Mouse (Mus musculus) gastrocnemius, adult 18-20 months (tissue): ENCODE measurements around the gene Sema5b. TPM values are rescaled to one million over a fixed set of nuclear protein-coding genes. Genes with fewer than 3 reads are reported as not detected.
A peak's percentile ranks its signal among the peaks of the same experiment; 100 is the strongest.
"Not testable (repeated sequence)": the region's sequence is repeated elsewhere in the genome, so short reads cannot be mapped to it uniquely, and the experiment has no call there.

Source experiments
- DNase-seq: peaks from one replicate; pipeline ENCODE4 v3.0.0; 2021; ENCODE audit warnings: low spot score
- total RNA-seq, 2 experiments: library from RNA; stranded (reverse); gene quantifications; 2 replicates each; pipeline ENCODE4 v1.2.3; 2021

Gene Sema5b
- total RNA-seq, 2 experiments from 2014 or later = 0.23 to 0.24 TPM

DNA sequence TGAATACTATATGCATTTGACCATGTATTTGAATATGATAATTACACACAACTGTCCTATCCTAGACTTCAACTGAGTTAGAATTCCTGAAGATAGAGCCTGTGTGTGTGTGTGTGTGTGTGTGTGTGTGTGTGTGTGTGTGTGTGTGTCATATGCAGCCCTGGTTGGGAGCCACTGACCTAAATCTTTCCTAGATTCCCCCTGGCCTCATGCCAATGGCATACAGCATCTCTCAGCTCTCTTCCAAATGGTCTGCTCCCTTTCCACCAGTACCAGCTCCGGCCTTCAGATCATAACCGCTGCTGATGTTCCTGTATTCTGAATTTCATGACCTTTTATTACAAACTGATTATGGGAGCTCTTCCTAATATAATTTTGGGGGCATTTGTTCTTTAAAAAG is 8.4 kb downstream of the Sema5b start:
- DNase-seq = no peak

DNA sequence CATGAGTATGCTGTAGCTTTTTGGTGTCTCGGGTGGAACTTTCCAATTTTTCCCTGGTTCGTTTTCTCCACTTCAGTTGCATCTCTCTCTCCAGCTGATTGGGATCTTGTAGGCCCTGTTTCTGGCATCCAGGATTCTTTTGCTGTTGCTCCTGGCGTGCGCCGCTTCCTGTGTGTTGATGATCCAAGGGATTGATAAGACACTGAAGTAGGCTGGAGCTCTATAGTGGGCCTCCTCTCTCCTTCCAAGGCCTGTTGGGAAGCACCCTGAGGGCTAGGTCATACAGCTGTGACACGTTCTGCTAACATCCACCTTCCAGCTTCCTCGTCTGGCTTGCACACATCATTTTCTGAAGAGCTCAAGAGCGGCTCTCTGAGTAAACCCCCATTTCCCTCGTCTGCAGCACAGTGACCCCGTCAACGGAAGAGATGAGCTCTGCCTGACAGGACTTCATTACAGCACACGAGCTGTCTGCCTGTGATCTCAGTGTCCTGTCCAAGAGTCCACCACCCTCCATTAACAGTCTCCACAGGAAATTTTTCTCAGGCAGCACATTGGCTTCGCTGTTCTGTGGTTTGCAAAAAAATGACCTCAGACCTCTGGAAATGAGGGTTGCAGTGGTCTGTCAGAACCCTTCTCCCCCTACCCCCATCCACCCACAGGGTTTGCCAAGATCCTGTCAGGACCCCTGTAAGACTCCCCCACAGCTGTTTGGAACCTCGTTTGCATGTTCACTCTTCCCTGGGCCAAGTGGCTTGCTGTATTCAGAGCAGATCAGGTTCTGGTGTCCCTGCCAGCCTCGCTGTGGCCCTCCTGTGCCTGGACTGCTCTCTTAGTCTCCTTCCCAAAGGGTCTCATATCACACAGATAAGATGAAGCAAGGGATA is 14.9 kb downstream of the Sema5b start:
- no peak for DNase-seq

DNA sequence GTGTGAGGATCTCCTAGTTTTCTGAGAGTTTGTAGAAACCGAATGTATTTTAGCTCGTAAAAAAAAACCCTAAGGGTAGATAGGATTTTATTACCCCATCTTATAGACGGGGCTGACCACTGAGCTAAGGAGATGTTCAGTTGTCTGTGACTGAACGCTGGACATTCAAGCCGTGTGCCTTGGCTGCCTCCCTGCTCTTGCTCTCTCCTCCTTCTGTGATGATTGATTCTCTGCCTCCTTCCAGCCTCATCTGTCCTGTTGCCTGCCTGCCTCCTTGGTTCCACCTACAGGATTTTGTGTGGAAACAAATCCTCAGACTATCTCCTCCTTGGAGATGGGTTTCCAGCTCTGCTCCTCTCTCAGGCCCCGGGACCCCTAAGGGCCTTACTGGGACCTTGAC is 16.1 kb downstream of the Sema5b start:
- DNase-seq = no peak

DNA sequence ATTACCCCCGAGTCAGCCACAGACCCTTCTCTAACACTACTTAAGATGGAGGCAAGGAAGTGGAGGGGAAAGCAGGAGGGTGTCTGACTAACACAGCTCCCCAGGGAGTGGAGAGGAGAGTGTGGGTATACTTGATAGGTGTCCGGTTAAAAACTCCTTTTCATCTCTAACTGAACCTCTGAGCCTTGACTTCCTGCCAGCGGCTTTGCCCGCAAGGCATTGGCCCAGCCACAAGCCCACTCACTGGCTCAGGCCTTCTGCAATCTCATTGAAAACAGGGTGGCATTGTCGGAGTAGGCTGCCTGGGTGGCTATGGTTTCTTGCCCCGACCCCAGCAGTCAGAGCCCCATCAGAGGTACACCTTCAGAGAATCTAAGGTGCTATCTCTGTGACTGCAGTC is 20.6 kb downstream of the Sema5b start:
- DNase-seq = no peak

DNA sequence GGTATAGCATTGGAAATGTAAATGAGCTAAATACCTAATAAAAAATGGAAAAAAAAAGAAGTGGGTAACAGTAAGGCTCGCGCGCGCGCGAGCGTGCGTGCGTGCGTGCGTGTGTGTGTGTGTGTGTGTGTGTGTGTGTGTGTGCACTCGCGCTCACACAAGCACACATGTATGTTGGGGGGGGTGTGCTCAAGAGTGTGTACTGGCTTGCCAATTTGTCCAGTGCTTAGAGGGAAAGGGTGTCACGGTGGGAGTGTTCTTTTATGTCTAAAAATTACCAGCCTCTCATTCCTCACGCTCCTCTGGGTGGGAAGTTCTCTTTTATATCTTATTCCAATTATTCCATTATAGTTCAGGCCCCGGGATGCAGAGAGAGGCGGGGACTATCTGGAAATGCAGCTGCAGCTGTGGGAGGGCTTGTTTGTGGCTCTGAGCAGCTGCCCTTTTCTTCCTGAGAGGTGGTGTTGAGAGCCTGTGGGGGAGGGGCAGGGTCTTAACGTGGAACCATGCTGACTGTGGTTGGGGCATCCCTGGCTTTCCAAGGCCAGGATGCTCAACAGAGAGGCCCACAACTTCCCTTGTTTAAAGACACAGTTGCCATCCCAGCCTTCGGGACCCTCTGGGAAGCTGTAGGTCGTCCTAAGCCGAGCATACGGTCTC is 23.4 kb downstream of the Sema5b start:
- no peak for DNase-seq

DNA sequence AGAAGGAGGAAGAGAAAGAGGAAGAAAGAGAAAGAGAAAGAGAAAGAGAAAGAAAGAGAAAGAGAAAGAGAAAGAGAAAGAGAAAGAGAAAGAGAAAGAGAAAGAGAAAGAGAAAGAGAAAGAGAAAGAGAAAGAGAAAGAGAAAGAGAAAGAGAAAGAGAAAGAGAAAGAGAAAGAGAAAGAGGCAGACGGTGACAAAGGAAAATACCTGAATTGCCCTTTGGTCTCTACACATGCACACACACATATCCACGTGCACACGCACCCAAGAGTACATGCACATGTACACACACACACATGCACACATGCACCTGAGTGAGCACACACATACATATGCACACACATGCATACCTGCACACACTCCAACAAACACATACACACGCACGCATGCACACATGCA is 24.7 kb downstream of the Sema5b start:
- not testable (repeated sequence) for DNase-seq

DNA sequence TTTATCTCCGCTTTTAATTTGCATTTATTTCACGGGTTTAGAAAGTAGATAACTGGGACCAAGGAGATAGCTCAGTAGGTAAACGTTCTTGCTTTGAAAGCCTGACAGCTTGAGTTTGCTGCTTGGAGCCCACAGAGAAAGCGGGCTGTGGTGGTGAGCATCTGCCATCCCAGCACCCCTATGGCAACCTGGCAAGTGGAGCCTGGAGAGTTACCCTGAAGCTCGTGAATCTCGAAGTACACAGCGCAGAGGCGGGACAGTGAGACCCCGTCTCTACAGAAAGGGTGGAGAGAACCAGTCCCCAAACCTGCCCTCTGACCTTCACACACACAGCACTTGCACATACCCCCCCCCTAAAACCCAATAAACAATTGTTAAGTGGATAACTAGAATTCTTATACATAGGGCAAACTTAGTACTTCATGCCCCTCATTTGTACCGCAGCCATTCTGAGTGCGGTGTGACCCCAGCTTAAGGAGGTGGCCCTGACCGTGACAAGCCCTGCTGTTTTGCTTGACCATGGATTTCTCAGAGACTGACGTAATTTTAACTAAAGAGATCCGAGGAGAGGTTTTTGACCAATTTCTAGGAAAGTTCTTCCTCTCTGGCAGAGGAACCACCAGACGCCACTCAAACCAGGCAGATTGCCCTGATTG is 27.4 kb downstream of the Sema5b start:
- no peak for DNase-seq

DNA sequence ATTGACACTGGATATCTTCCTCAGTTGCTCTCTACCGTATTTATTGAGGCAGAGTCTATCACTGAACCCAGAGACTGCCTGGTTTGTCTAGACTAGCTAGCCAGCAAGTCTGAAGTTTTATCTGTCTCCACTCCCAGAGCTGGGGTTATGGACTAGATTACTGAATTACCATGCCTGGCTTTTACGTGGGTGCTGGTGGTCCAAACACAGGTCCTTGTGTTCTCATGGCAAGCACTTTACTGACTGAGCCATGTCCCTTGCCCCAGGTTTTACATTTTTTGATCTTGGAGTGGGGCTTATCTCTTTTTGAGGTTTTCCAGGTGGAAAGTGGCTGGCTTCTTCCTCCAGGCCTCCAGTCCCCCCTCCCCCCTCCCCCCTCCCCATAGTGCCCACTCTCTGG is 28.4 kb downstream of the Sema5b start:
- DNase-seq = no peak

DNA sequence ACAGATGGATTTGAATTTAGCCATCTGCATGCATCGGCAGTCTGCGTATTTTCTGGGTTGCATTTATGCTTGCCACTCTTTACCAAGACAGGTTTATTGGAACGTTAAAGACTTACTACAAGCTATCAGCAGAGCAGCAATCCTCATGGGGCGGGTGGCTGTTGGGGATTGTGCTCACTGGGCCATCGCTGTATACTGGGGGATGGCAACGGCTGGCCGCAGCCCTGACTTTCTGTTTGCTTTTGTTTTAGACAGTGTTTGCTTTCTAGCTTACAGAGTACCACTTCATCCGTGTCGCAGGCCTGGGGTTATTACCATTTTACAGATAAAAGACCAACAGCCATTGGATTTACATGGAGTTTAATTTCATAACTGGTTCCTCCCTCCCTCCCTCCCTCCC is 28.8 kb downstream of the Sema5b start:
- DNase-seq = no peak

DNA sequence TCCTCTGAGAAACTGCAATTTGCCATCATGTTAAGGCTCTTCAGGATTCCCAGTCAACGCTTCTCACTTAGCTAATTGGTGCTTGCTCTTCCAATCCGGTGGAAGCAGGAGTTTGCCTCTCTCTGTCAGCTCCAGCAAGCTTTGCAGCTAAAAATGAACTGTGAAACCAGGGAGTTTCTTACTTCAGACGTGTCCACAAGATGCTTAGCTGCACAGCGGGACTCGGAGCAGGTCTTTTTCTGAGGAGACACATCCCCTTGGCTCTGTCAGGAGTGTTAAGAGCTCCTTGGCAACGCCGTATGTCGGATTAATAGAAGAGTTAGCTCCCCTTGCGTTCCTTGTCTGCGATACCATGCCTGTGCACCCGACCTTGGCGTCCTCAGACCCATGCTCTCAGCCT is 29.7 kb downstream of the Sema5b start:
- no peak for DNase-seq

DNA sequence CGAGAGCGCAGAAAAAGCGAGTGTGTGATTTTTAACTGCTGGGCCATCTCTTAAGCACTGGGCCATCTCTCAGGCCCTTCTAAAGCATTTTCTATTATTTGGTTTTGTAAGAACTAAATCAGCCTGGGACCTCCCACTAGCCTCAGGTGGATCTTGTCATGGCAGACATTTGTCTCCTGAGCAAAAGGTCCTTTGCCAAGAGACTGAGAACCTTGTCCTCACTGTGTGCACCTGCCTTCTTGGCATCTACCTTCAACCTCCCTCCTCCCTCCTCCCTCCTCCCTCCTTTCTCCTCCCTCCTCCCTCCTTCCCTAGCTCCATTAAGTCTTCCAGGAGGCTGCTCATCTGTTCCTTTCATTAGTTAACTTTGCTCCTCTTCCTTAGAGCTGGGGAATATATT is 32.6 kb downstream of the Sema5b start:
- no peak for DNase-seq

DNA sequence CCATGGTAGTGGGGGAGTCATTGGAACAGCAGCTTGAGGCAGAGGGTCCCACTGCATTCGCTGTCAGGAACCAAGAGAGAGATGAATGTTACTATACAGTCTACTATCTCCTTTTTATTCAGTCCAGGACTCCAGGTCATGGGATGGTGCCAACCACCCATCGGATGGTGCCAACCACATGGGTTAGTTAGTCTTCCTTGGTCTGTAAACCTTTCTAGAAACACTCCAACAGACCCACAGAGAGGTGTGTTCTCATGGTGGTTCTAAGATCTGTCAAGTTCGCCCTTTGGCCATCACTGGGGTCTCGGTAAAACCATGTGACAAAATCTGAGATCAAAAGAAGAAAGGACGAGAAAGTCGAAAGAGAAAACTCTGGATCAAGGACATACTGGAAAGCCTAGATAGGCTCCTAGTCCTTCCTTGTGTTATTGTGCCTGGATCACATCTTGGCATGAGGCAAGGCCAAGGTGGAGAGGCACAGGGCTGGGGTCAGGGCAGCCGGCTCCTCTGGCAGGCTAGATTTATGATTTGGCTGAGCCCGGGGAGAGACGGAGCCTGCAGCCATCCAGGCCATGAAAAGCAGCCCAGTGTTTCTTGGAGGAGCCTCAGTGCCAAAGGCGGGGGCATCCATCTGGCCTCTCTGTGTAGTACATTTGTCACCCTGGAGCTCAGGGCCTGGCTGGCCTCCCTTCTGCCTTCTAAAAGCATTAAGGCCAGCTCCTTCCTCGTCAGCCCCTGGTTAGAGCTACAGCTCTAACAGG is 36.4 kb downstream of the Sema5b start:
- DNase-seq = peak; percentile 32

DNA sequence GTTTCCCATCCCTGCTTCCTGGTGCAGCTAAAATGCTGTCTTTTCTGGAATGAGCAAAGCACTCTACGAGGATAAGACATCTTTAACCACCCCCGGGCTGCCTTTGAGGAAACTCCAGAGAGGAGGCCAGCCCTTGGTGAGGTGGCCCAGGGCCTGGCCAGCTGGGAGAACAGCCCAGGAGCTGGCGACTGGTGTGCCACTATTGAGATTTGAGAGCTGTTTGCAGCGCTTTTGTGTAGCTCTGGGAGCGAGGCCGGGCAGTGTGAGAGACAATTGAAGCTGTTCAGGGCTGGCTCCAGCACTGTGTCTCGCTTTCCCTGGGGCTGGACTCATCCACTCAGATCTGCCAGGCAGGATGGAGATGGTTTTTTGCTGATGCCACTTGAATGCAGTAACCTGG is 40.4 kb downstream of the Sema5b start:
- no peak for DNase-seq

DNA sequence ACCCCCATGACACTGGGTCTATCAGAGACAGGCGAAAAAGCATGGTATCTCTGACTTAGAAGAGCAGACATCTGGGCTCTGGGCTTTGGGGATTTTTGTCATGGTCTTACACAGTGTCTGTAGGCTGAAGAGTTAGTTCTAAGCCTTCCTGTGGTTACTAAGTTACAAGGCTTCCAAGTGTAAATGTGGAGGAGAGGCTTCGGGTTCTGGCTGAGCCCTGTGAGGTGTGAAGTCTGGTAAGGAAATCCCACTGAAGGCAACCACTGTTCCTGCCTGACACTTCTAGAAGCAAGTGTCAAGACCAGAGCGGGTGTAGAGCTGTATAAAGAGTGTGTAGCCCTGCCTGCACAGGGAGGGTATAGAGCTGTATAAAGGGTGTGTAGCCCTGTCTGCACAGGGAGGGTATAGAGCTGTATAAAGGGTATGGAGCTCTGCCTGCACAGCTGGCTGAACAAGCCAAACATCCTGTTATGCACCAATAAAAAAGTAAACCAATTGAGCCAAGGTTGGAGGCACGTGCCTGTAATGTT is 42.7 kb downstream of the Sema5b start:
- DNase-seq = no peak

DNA sequence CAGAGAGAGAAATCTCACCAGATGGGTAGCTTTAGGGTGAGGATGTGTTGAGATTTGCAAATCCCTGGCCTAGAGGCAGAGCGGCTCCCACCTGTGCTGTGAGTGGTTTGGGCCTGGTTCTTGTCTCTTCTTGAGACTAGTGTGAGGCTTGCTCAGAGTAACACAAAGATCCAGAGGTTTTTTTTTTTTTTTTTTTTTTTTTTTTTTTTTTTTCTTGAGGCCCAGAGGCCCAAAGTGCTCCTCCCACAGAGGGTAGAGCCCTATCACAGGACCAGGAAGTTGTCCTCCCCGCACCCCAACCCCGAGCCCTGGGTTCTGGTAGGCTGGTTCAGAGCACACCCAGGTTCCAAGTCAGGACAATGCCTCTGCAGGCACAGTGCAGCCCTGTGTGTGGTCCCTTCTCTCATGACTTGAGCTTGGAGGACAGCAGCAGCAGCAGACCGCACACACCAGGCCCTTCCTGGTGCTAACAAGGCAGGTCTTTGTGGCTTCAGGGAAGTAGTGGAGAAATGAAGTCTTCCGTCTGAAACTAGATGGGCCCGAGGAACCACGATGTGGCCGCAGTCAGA is 44.3 kb downstream of the Sema5b start:
- DNase-seq = no peak

DNA sequence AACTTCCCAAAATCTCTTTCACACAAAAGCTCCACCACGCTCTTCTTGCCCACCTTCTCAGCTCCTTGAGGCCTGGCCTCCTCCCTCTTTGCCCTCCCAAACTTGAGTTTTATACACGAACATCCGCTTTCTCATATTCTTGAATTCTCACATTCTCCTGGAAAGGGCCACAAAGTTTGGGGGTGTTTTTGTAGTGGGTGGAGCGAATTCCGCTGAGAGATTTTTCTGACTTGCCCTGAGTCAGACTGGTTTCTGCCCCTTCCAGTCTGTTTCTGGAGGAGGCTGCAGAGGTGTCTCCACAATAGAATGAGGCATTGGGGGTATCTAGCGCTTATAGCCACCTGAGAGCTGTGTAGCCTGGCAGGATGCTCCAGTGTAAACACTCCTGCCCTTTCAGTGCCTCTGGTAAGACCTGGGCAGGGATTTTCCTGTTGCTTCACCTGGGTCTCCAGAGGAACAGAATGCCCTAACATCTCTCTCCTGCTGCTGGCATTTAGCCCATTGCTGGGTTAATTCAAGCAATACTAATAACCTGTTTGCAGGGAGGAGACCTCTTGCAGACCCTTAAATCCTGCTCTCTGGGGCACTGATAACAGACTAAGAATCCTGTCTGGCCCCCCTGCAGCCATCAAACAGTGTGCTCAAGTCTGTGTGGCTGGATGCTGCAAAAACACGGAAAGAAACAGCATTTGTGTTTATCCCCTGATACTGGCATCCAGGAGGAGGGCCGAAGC is 46.3 kb downstream of the Sema5b start:
- no peak for DNase-seq

DNA sequence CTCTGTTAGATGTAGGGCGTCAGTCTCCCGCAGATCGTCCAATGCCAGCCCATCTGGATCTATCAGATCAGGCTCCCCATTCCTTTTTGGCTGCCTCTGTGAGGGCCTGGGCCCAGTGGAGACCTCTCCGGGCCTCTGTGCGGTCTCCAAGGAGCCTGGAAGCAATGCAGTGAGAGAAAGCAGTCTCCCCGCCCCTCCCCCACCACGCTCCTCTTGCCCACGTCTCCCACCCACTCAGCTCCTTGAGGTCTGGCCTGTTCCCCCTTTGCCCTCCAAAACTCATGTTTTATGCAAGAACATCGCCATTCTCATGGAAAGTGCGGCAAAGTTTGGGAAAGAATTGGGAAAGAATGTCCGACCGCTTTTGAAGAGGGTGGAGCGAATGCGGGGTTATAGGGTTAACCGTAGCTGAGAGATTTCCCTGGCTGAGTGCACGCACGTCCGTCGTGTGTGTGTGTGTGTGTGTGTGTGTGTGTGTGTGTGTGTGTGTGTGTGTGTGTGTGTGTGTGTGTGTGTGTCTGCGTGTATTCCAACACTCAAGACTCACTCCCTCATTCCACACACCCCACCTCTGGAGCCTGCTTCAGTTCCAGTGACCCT is 47.0 kb downstream of the Sema5b start:
- DNase-seq = no peak

DNA sequence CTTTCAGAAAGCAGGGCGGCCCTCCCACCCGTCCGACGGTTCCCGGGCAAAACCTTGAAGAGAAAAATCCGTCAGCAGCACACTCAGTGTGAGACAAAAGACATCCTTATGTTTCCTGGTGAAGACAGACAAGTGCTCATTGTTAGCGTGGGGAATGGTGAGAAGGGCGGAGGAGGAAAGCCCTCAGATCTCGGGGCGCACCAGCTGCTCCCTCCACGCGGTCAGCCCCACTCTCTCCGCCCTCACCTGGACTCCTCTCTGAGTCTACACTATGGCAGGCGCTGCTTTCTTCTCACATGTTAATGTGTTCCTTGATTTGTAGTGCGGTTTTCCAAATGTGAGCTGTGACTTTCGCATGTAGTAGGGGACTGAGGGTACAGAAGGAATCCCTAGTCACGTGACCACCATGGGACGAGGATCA is 47.8 kb downstream of the Sema5b start:
- DNase-seq = no peak

DNA sequence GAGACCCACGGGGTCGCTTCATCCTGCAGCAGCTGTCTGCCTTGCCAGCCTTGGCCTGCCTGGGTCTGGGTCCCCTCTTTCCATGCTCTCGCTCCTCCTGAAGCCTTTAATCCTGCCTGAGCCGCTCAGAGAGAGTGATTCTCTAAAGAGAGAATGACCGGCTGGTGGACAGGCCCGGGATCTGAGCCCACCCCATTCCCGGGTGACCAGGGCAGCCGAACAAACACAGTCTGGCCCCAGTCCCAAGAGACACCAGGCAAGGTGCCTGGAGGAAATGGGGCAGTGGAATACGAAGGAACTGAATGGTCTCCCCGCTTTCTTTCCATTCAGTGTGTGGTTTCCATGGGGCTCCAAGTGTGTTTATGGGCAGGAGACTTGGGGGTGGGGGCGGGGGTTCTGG is 50.8 kb downstream of the Sema5b start:
- DNase-seq = no peak
